Mouse (Mus musculus): Measurements from ENCODE around the gene Ubac2. TPM values are rescaled to one million over a fixed set of nuclear protein-coding genes. Genes with fewer than 3 reads are reported as not detected.
"Not testable (repeated sequence)": the region's sequence is repeated elsewhere in the genome, so short reads cannot be mapped to it uniquely, and the experiment has no call there.

The Ubac2 gene
- total RNA-seq, 2 experiments from 2014 or later = 46.1 to 48.3 TPM

GRCm38 (mm10) chr14:122048816-122049215 is 170.4 kb downstream of the Ubac2 start:
- DNase-seq (ENCODE audit: low spot score in 2 of 2) = no peak
- H3K4me3 ChIP-seq = no peak overlapping the region
- TF ChIP-seq CTCF (conservative IDR thresholded peaks at IDR 0.05) = no peak
- H3K27ac ChIP-seq = no peak overlapping the region

DNA sequence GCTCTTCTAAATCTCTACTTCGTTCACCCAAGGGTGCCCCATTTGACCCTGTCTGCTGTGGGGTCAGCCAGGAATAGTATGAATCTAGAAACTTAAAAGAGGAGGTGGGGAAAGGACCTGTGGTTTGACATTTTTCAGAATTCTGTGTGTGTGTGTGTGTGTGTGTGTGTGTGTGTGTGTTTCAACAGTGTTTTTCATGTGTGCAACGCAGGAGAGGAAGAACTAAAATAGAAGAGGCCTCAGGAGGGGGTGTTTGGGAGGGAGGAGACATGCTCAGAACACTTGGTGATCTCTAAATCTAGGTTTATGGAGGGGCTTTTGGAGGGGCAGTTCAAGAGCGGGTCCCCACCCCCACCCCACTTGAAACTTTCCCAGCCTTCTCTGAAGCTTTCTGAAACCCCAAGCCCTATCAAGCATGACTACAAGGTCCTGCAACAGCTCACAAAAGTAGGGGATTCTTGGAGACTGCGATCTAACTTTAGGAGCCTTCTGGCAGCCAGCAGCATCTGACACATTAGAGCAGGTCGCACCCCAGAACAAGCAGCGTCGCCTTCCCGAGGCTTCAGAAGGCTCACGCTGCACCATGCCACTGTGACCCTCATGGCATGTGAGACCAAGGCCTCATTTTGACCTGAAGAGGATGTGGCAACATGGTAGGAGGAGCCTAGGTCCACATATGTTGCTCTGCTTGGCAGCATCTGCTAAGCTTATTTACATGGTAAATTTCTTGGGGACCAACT is 174.6 kb downstream of the Ubac2 start:
- no peak for DNase-seq (ENCODE audit: low spot score in 2 of 2)
- TF ChIP-seq CTCF (conservative IDR thresholded peaks at IDR 0.05) = no peak
- H3K27ac ChIP-seq = no peak overlapping the region
- H3K4me3 ChIP-seq = no peak overlapping the region

DNA sequence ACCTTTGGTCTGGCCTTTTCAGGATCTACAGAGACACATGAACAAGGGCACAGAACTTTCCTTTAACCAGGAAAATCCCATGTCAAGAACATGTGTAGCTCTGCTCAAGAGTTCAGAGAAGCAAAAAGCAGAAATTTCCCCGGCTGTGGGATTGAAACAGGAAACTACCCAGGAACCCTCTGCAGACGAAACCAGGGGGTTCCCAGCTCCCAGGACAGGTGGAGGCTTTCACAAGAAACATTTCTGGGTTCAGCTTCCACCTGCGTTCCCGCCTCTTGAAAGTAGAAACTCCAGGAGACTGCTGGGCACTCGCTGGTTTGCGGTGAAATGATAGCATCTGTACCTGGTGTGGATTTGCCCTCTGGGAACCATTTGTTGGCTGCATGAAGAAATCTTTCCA is 178.5 kb downstream of the Ubac2 start:
- no peak for DNase-seq (ENCODE audit: low spot score in 2 of 2)
- no peak overlapping the region for H3K27ac ChIP-seq
- H3K4me3 ChIP-seq = no peak overlapping the region
- TF ChIP-seq CTCF (conservative IDR thresholded peaks at IDR 0.05) = no peak

DNA sequence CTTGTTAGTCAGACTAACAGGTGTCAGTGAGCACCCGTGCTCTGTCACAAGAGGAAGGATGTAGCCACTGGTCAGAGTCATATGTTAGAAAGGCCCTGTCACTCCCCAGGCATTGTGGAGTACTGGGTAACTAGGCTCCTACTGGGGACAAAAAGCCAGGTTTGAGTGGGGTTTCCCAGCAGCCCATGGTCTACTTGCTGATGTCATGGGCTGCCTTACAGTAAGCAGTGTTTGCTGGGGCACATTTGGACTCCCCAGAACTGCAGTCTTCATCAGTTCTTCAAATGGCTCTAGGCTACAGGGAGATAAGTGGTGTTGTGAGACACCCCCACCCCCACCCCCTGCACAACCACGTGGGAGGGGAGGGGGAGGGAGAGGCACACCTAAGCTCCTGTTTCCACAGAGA is 179.5 kb downstream of the Ubac2 start:
- DNase-seq (ENCODE audit: low spot score in 2 of 2) = no peak
- TF ChIP-seq CTCF (conservative IDR thresholded peaks at IDR 0.05) = no peak

GRCm38 (mm10) chr14:122060642-122061041 is 182.2 kb downstream of the Ubac2 start:
- TF ChIP-seq CTCF (conservative IDR thresholded peaks at IDR 0.05) = peak; percentile 98
- DNase-seq (ENCODE audit: low spot score in 2 of 2) = peak; percentile 79 to 88
- H3K27ac ChIP-seq = no peak overlapping the region
- H3K4me3 ChIP-seq = no peak overlapping the region

More for the DNA sequence above, 179.5 kb downstream of the Ubac2 start:
- no peak overlapping the region for H3K27ac ChIP-seq
- no peak overlapping the region for H3K4me3 ChIP-seq

- no peak for TF ChIP-seq CTCF (conservative IDR thresholded peaks at IDR 0.05)
- DNase-seq (ENCODE audit: low spot score in 2 of 2) = no peak
- Histone ChIP-seq H3K4me3 (no peak overlapping the region), H3K27ac (no peak overlapping the region)
Observed at GRCm38 (mm10) chr14:122061376-122061775, 183.0 kb downstream of the Ubac2 start.

- H3K4me3 ChIP-seq = no peak overlapping the region
- TF ChIP-seq CTCF (conservative IDR thresholded peaks at IDR 0.05) = no peak
- no peak for DNase-seq (ENCODE audit: low spot score in 2 of 2)
- H3K27ac ChIP-seq = no peak overlapping the region
Observed at GRCm38 (mm10) chr14:122062411-122063090, 184.1 kb downstream of the Ubac2 start.

DNA sequence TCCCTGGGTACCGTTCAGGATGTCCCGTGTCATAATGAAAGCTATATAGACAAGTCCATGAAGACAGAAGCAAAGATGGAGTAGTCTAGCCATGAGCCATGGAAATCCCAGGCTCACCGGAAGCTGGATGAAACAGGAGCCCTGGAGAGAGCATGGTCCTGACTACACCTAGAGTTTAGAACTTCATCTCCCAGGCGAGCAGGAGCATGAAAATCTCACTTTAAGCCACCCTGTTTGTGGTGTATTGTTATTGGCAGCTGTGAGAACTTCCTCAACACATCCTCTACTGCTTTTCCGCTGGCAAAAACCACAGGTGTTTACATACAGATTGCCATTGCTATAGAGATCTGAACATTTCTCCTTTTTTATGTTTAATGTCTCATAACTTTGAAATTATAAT is 185.2 kb downstream of the Ubac2 start:
- DNase-seq (ENCODE audit: low spot score in 2 of 2) = no peak
- no peak for TF ChIP-seq CTCF (conservative IDR thresholded peaks at IDR 0.05)
- Histone ChIP-seq H3K4me3 (no peak overlapping the region), H3K27ac (no peak overlapping the region)

- peak; percentile 99 for TF ChIP-seq CTCF (conservative IDR thresholded peaks at IDR 0.05)
Observed at GRCm38 (mm10) chr14:122064519-122064918, 186.1 kb downstream of the Ubac2 start.

DNA sequence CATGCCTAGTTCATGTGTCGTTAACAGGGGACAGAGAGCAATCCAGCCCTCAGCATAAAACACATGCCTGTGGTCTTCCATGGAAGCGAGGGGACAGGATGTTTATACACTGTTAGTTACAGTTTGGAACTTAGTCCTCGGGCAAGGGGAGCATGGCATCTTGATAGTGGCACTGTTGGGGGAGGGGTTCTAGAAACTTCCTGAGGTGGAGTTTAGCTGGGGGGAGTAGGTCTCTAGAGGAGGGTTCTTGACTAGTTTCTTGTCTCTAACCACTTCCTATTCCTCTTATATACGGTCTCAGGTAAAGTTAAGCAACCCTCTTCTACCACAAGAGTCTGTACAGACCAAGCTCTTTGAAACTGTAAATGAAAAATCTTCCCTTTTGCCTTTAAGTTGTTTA is 187.8 kb downstream of the Ubac2 start:
- no peak overlapping the region for H3K27ac ChIP-seq
- DNase-seq (ENCODE audit: low spot score in 2 of 2) = no peak
- H3K4me3 ChIP-seq = no peak overlapping the region
- TF ChIP-seq CTCF (conservative IDR thresholded peaks at IDR 0.05) = no peak

More at GRCm38 (mm10) chr14:122064519-122064918, 186.1 kb downstream of the Ubac2 start:
- no peak overlapping the region for H3K4me3 ChIP-seq
- peak; percentile 46 to 81 for DNase-seq (ENCODE audit: low spot score in 2 of 2)
- H3K27ac ChIP-seq = no peak overlapping the region

DNA sequence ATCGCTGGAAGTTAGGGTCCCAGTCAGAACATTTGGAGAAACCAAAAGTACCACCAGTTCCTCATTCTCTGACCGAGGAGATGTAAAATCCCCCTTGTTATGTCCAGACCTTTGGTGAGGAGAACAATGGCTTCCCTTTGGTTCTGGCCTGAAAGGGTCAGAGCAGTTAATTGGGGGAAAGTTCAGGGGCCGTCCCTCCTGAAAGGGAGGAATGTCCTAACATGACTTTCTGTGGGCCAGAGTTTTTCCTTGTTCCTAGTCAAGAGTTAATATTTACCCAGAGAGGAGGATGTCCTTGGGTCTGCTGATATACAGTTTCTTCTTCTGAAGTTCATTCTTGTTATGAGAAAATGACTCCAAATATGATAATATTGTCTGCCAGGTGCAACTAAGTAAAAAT is 189.6 kb downstream of the Ubac2 start:
- DNase-seq (ENCODE audit: low spot score in 2 of 2); H3K4me3 ChIP-seq; H3K27ac ChIP-seq: not testable (repeated sequence)

DNA sequence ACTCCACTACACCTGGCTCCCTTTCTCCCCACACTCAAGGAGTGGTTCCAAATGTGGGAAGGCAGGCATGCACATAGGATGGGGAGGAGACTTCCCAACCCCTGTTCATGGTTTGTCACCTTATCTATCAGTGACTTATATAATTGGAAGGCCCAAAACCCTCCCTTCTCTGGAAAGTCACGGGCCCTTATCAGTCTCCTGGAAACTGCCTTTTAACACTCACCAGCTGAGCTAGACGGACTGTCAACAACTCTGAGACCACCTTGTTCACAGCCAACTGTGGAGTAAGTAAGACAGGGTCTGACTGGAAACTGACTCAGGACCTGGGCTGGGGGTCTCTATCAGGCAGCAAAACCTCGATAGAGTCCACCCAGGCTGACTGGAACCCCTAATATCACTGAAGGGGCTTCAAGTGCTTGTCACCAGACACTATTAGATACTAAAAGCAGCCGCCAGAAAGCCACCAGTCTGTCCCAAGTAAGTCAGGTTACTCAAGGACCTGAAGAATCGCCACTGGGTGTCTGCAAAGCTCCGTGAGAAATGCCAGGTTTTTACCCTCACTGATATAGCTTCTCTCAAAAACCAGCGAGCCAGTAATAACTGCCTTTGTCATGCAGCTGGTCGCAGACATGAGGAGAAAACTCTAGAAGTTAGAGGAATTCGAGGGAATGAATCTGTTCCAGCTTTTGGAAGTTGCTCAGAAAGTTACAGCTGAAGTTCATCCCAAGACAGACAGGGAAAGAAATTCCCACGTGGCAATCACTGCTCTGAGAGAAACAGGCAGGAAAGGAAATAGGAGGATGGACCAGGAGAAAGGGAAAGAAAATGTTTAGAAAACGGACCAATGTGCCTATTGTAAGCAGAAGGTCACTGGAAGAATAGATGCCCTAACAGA is 190.6 kb downstream of the Ubac2 start:
- DNase-seq (ENCODE audit: low spot score in 2 of 2) = no peak
- Histone ChIP-seq H3K4me3 (no peak overlapping the region), H3K27ac (no peak overlapping the region)
- TF ChIP-seq CTCF (conservative IDR thresholded peaks at IDR 0.05) = no peak

DNA sequence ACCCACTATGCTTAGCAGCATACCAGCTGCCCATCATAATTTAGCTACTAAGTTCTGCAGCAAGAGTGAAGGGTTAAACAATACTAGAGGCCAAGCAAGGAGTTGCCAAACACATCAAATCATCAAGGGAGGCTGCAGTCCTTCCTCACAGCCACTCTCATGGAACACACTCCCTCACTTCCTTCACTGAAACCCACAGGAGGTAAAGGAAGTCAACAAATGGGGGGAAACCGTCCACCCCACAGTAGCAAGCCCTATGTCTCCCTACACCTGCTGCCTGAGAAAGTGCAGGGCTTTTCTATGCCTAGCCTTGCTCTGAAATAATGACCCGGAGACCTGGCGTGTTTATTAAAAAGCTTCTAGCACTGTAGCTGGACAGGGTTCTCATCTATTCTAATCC is 191.5 kb downstream of the Ubac2 start:
- no peak overlapping the region for H3K27ac ChIP-seq
- H3K4me3 ChIP-seq = no peak overlapping the region
- no peak for TF ChIP-seq CTCF (conservative IDR thresholded peaks at IDR 0.05)
- DNase-seq (ENCODE audit: low spot score in 2 of 2) = no peak

Other genes starting within 250 kb of the Ubac2 start
- gene Dock9, start 80.8 kb upstream of the Ubac2 start, total RNA-seq (2021) = 100 to 1,000 TPM; 217 to 222 TPM
- not detected for gene Gpr18, start 37.2 kb downstream of the Ubac2 start, total RNA-seq (2021)
- 1 to 10 TPM in 1 of 2 experiments, under 1 TPM in 1; 0.56 to 1.0 TPM for gene Gpr183, start 86.6 kb downstream of the Ubac2 start, total RNA-seq (2021)
- gene Timm8a2, start 156.1 kb downstream of the Ubac2 start, total RNA-seq (2021) = not detected
- gene Tm9sf2, start 228.4 kb downstream of the Ubac2 start, total RNA-seq (2021) = 100 to 1,000 TPM; 107 TPM

Data from layer of hippocampus, adult 2 months (tissue).